29 mouse cellular contexts compared by ENCODE assay signal in genomic region chr3:110094407-110094806, GRCm38 (mm10). TPM values are rescaled to one million over a fixed set of nuclear protein-coding genes. Genes with fewer than 3 reads are reported as not detected.
"Had no signal": no experiment of that assay in that cellular context is flagged by ENCODE, and none has a peak within 500 bp of the region (broad histone marks: within the 10 kb centered on the region; RNA-seq: fewer than 3 reads in every experiment).

No protein-coding gene starts in this region.

- ATAC-seq: hindbrain, postnatal 0 days; intestine, embryonic 16.5 days; liver, embryonic 12.5 days had no signal

- H3K36me3 ChIP-seq: heart, embryonic 13.5 days; heart, embryonic 15.5 days; hindbrain, embryonic 13.5 days; hindbrain, embryonic 15.5 days; kidney, embryonic 15.5 days; limb, embryonic 13.5 days; limb, embryonic 15.5 days; liver, embryonic 12.5 days had no signal

- H3K27me3 ChIP-seq: heart, embryonic 13.5 days; heart, embryonic 15.5 days; hindbrain, embryonic 13.5 days; hindbrain, embryonic 15.5 days; kidney, embryonic 15.5 days; limb, embryonic 13.5 days; limb, embryonic 15.5 days; liver, embryonic 12.5 days had no signal

- H3K27ac ChIP-seq: heart, adult 2 months; heart, embryonic 13.5 days; heart, embryonic 15.5 days; hindbrain, embryonic 13.5 days; hindbrain, embryonic 15.5 days; hindbrain, postnatal 0 days; kidney, embryonic 15.5 days; kidney, postnatal 0 days; limb, embryonic 13.5 days; limb, embryonic 15.5 days; liver, embryonic 12.5 days; liver, embryonic 14.5 days had no signal

- H3K4me2 ChIP-seq: heart, embryonic 11.5 days; heart, embryonic 13.5 days; heart, embryonic 15.5 days; hindbrain, embryonic 13.5 days; hindbrain, embryonic 15.5 days; kidney, embryonic 15.5 days; limb, embryonic 13.5 days; limb, embryonic 15.5 days; liver, embryonic 12.5 days had no signal

- H3K4me1 ChIP-seq: heart, embryonic 13.5 days; heart, embryonic 15.5 days; kidney, embryonic 15.5 days; limb, embryonic 13.5 days; limb, embryonic 15.5 days; liver, embryonic 12.5 days had no signal

- H3K9ac ChIP-seq: heart, embryonic 13.5 days; heart, embryonic 15.5 days; hindbrain, embryonic 13.5 days; hindbrain, embryonic 15.5 days; kidney, embryonic 15.5 days; limb, embryonic 13.5 days; limb, embryonic 15.5 days; liver, embryonic 12.5 days; liver, embryonic 14.5 days had no signal

- DNase-seq: gastrocnemius, postnatal 14 days; gastrocnemius, postnatal 36 days; heart, adult 11 months; heart, adult 2 months; heart, postnatal 14 days; heart, postnatal 36 days; kidney, adult 11 months; kidney, adult 2 months; kidney, adult 9 months; kidney, postnatal 14 days; kidney, postnatal 36 days; layer of hippocampus, adult 9-11 months; layer of hippocampus, postnatal 36 days; left cerebral cortex, postnatal 4 days had no signal

- H3K9me3 ChIP-seq: heart, embryonic 13.5 days; heart, embryonic 15.5 days; hindbrain, embryonic 13.5 days; hindbrain, embryonic 15.5 days; kidney, embryonic 15.5 days; limb, embryonic 13.5 days; limb, embryonic 15.5 days; liver, embryonic 12.5 days had no signal

- H3K4me3 ChIP-seq: heart, adult 2 months; heart, embryonic 13.5 days; heart, embryonic 15.5 days; hindbrain, embryonic 13.5 days; hindbrain, embryonic 15.5 days; kidney, embryonic 15.5 days; limb, embryonic 13.5 days; limb, embryonic 15.5 days; liver, embryonic 12.5 days had no signal

RNA-seq across cellular contexts. Expression of gene Ntng1, which starts 49.4 kb away (rescaled TPM):
- total RNA-seq: hematopoietic stem cell, adult 5-6 weeks; liver, adult 2 months had no signal
- polyA plus RNA-seq: liver, adult 2 months had no signal
